Mouse (Mus musculus) kidney, adult 18-20 months (tissue): ENCODE results near the gene Ninj1.

Experiments
- DNase-seq: peaks from one replicate; pipeline ENCODE4 v3.0.0; 2021

Gene Ninj1

DNA sequence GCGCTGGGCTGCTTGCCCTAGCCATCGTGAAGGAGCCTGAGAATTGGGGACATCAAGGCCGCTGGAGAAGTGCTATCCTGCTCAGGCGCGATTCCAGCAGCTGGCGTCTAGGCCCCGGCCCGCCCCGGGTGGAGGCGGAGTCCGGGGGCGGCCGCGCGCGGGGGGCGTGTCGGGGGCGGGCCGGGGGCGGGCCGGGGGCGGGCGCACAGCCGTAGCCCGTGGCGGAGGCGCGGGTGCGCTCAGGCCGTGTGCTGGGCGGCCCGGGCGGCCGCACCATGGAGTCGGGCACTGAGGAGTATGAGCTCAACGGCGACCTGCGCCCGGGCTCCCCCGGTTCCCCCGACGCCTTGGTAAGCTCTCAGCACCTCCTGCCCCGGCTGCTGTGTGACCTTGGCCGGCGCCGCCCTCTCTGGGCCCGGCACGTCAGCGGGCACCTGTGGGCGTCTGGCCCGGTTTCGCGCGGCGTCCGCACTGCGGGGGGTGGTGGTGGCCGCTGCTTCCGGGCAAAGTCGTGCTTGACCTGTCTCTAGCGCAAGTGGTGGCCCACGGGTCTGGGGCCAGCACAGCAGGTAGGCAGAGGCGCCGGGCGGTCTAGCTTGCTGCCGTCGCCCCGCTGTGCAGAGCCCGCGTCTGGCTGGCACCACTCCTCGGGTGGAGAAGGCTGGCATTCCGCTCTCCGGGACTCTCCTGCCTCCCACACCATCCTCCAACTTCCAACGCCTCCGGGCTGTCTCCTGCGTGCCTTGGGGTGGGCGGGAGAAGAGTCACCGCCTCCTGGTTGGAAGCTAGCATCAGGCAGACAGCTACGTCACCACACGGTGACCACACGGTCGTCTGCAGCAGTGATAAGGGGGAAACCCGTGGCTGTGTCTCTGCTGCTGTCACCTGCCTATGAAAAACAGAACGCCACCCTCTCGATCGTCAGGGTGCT, at the start of gene Ninj1:
TSS of gene Ninj1 (plus strand) at position 198 of the 931 bp plus-strand sequence.
- peak; percentile 88 for DNase-seq

- peak; percentile 39 for DNase-seq
These were observed 46.7 kb upstream of the Ninj1 start for GRCm38 (mm10) chr13:49140567-49140966.

- DNase-seq = no peak
These were observed 44.9 kb upstream of the Ninj1 start for GRCm38 (mm10) chr13:49142396-49142795.

- DNase-seq = no peak
These were observed 44.0 kb upstream of the Ninj1 start for GRCm38 (mm10) chr13:49143323-49143722.

DNA sequence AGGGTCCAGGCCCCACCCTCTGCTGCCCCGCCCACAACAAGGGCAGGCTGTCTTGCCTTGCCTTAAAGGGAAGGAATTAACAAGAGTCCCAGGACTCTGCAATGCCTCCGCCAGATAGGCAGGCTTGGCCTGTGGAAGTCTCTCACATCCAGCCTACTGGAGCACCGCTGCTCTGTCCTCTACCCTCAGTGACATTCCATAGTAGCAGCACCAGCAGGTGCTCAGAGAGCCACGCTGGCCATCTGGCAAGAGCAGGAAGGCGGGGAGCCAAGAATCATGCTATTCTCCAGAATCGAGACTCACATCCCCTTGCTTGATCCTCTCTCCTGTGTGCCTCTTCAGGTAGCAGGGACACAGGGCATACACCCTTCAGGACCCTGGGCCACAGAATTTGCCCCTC, 42.8 kb upstream of the Ninj1 start:
- no peak for DNase-seq

DNA sequence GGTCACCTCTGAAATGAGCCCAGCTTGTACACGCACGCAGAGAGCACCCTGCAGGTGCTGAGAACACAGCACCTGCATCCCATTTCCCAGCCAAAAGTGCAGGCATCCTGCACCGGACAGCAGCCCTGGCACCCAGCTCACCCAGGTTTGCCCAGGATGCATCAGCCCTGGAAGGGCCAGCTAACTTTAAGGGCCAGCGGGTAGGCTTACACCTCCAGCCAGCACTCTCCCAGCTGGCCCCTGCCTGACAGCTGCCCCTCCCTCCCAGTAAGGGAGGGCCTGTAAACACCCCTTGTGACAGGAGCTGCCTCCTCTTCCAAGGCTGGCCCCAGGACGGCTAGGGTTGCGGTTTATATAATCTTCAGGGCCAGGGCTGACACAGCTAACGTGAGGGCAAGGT, 41.9 kb upstream of the Ninj1 start:
- DNase-seq = no peak

DNA sequence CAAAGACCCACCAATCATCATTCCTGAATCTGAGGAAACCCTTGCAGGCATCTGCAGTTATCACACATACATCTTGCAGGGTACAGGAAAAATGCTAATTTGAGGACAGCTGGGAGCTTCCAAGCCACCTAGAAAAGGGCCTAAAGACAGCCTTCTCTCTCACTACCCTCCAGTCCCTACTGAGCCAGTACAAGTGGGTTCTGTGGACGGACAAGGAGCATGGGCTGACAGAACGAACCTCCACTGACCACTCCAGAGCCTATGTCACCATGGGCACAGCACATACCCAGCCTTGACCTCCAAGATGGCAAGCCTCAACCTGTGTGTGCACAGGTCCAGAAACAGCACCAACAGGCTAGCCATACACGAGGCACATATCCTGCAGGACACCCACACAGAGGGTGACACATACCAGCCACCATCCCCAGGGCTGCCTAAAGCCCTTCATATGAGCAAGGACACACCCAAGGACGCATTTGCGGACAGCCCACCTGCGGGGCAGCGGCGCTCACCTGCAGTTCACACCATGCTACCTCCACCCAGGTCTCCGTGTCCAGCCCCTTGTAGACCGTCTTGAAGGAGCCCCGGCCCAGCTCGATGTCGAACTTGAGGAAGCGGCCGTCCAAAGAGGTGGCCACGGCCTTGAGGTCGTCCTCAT, 41.1 kb upstream of the Ninj1 start:
- no peak for DNase-seq

DNA sequence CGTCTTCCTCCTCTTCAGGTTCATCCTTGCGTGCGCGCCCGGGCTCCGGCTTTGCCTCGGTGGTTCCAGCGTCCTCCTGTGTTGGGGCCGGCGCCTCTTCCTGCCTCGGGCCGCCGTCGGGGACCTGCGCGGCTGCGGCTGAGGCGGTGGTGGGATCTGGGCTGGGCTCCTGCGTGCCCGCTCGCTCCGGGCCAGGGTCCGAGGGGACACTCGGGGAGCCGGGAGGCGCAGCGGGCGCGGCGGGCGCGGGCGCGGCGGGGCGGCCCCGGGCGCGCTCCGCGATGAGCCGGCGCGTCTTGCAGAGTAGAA, 40.6 kb upstream of the Ninj1 start:
- no peak for DNase-seq

GRCm38 (mm10) chr13:49147007-49147857, 40.1 kb upstream of the Ninj1 start:
- peak; percentile 37 for DNase-seq

DNA sequence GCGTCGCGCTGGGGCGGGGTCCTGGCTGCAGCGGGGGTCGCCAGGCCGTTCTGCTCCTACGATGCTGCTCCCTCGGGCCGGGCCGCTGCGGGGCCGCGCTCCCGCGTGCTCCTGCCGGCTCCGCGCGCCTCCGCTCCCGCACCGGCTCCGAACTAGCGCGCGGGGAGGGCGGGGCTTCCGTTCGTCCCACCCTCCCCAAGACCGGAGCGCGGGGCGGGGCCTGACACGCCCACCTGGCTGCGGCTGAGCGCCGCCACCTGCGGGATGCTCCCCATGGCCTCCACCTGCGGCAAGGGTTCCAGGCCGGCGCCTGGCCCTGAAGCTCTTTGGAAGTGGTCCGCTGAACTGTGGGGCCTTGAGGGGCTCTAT, 39.4 kb upstream of the Ninj1 start, which contains the start of gene Wnk2:
TSS of gene Wnk2 (minus strand) at position 157 of the 369 bp plus-strand sequence.
- DNase-seq = peak; percentile 77

DNA sequence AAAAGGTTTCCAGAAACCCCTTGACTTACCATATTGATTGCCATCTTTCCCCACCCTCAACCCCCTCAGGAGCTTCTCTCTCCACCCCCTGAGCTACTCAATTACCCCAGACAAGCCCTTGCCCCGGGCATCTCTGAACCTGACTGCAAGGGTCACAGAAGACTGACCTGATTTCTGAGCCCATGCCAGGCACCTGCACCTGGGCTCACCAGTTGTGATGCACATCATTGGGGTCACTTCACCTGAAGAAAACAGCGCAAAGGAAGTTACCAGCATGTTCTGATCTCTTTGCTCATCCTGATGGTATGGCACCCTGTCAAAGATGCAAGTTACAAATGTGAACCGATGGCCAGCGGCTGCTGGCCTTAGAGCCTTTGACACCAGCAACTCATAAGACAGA, 38.6 kb upstream of the Ninj1 start:
- DNase-seq = no peak

DNA sequence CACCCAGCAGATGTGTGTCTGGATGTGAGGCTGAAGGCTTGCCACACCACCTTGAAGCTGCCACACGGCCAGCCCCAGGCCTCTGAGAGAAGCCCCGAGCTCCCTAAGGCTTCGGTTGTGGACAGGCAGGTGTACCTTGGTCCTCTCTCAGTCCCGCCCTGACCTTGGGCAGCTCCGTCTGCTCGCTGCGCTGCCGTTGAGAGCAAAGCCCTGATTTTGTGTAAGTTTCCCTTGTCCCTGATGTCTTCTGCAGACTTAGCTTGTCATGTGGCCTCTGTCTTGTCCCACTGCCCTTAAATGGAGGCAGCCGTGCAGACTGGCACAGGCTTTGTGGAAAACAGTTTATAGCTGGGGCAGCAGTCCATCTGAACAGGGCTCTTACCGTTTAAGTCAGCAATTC, 33.3 kb upstream of the Ninj1 start:
- peak; percentile 34 for DNase-seq

- peak; percentile 27 for DNase-seq
These were observed 32.7 kb upstream of the Ninj1 start for GRCm38 (mm10) chr13:49154621-49155020.

- DNase-seq = no peak
These were observed 30.6 kb upstream of the Ninj1 start for GRCm38 (mm10) chr13:49156645-49157044.

DNA sequence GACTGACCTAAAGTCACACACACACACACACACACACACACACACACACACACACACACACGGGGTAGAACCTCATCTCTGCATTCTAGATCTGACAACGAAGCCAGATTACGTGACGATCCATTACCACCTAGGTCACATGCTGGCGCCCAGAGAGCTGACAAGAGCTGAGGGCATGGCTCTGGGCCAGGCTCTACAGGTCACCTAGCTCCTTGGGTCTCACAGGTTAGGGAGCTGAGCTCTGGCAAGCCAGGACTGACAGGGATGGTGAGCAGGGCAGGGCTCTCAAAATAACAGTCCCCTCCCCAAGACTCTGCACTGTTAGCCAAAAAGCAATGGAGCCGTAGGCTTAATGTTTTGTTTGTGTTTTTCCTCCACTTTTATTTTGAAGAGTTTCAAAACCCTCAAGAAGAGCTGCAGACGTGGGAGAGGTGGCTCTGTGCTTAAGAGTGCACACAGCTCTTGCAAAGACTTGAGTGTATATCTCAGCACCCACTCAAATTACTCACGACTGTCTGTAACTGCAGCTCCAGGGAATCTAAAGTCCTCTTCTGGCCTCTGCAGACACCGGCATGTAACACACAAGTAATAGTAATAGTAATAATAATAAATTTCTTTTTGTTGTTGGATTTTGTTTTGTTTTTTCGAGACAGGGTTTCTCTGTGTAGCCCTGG, 29.1 kb upstream of the Ninj1 start:
- peak; percentile 48 for DNase-seq

DNA sequence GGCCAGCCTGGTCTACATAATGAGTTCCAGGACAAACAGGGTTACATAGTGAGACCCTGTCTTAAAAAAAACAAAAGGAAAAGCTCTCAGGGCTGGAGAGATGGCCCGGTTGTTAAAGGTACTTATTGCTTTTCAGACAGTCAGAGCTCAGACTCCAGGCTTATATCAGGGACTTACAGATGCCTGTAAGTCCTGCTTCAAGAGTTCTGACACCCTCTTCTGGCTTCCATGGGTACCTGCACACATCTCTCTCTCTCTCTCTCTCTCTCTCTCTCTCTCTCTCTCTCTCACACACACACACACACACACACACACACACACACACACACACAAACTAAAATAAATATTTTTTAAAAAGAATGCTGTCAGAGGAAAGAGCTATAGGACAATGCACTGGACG, 26.0 kb upstream of the Ninj1 start:
- DNase-seq = no peak

DNA sequence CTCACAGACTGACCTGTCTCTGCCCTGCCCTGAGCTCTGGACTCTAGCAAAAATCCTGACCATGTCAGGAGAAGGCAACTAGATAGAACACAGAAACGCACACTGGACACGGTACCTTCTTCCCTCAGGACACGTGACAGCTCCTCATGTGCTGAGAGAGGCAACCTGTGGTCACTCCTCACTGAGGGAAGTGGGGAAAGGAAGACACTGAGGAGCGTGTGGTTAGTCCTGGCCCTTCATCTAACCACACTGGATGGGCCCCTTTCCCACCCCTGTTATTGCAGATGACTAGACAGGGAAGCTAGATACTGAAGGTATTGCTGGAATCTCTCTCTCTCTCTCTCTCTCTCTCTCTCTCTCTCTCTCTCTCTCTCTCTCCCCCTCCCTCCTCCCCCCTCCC, 24.6 kb upstream of the Ninj1 start:
- no peak for DNase-seq

DNA sequence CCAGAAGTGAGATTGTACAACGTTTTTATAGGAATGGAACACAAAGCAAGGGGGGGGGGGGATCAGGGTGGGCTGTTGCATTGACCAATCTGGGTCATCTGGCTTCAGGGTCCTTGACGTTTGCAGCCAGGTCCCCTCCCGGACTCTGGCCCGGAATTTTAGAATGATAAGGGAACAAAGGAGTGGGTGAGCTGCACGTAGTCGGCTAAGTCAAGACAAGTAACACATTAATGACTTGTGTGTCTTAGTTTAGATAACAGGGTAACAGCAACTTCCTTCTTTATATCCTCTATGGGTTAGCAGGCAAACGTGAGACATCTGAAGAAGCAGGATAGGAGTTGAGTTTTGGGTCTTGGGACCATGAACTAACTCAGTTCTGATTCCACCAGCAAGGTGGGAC, 23.6 kb upstream of the Ninj1 start:
- DNase-seq = no peak

- no peak for DNase-seq
These were observed 20.2 kb upstream of the Ninj1 start for GRCm38 (mm10) chr13:49167081-49167480.

DNA sequence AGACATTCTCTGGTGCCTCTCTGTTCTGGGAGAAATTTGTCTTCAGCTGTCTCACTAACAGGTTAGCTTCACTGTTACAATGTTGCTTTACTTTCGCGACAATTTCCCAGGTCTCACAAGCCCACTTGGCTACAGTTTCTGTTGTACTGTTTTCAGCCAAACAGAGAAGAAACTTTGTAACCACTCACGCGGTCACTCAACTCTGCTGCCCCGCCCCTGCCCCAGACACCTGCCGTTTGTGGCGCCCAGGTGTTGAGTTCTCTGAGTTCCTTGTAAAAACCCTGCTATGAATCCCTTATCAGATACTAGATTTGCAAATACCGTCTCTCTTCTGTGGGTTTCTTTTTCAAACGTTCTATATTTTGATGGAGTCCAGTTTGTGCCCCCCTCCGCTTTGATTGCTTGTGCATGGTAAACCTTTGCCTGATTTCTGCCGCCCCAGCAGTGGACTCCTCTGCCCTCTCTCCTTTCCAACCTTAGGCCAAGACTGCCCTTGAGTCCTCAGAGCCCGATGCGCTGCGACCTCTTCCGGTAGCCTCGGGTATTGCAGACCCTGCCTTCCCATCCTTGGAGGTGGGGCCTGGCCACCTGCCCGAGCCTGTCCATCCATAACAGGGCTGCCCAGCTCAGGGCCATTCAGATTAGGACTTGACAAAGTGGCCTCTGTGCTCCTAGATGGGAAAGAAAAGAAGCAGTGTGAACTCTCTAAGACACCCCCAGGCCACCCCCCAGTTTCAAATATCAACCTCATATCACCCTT, 17.7 kb upstream of the Ninj1 start:
- DNase-seq = peak; percentile 97

GRCm38 (mm10) chr13:49170623-49171022, 16.7 kb upstream of the Ninj1 start:
- DNase-seq = no peak

GRCm38 (mm10) chr13:49171729-49172128, 15.6 kb upstream of the Ninj1 start:
- no peak for DNase-seq
